Mouse (Mus musculus): Measurements from ENCODE around the gene Irak1.

DNA sequence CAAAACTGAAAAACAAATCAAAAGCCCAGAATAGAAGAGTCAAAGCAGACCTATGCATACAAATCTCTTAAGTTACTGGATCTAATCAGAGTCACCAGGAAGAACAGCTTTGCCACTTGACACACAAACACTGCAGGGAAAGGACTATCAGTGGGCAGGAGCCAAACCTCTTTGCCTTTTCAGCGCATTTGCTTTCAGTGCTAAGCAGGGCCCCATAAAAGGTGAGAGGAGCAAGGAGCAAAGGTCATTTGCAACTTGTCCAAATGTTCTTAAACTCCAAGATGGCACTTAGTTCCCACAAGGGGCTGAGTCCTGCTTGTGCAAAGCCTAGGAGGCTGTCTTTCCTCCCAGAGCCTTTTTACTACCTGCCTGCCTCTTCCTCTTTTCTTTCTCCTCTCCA is 6.3 kb upstream of the Irak1 start:
- TF ChIP-seq RAD21 (IDR thresholded peaks at IDR 0.05; ENCODE audit: low read depth, low read length), result no peak
- no peak for TF ChIP-seq USF1 (IDR thresholded peaks at IDR 0.05; ENCODE audit: low read depth, low read length)
- no peak for TF ChIP-seq TBP (conservative IDR thresholded peaks at IDR 0.05; ENCODE audit: low read depth, low read length)
- TF ChIP-seq HCFC1 (IDR thresholded peaks at IDR 0.05; ENCODE audit: low read depth, low read length), result no peak
- no peak for TF ChIP-seq CTCF (conservative IDR thresholded peaks at IDR 0.05 in 1 of 2, IDR thresholded peaks at IDR 0.05 in 1 of 2; ENCODE audit: low read depth in 2 of 2, low read length in 2 of 2)
- TF ChIP-seq POLR2A (IDR thresholded peaks at IDR 0.05; ENCODE audit: low read depth, low read length), result no peak
- no peak for TF ChIP-seq NELFE (IDR thresholded peaks at IDR 0.05; ENCODE audit: low read depth, low read length)
- no peak for TF ChIP-seq JUN (IDR thresholded peaks at IDR 0.05; ENCODE audit: insufficient read depth, low read depth, low read length)
